Mouse (Mus musculus) bone marrow macrophage, adult 2 months (primary cell): ENCODE data around the gene Colgalt2.

Experiments used
- CTCF ChIP-seq: IDR thresholded peaks from 2 replicates; pipeline ENCODE4 v1.5.1; 2012; ENCODE audit warnings: low read depth, mild to moderate bottlenecking, low read length, moderate library complexity
- POLR2A ChIP-seq: IDR thresholded peaks from 2 replicates; pipeline ENCODE4 v1.6.1; 2012; ENCODE audit warnings: mild to moderate bottlenecking, low read depth, low read length, borderline replicate concordance

GRCm38 (mm10) chr1:152506175-152506574 lies 106.5 kb downstream of the Colgalt2 start:
- TF ChIP-seq POLR2A (no peak), CTCF (no peak)
